Mouse (Mus musculus) midbrain, postnatal 0 days (tissue): Measurements from ENCODE around the gene Card14. TPM values are rescaled to one million over a fixed set of nuclear protein-coding genes. Genes with fewer than 3 reads are reported as not detected.
A peak's percentile ranks its signal among the peaks of the same experiment; 100 is the strongest.

Experiments used
- ATAC-seq: fragments of 200-750 bp; cut with Nextera tagmentation; 2 replicates; pipeline ENCODE4 v1.8.0; 2017; ENCODE audit warnings: moderate number of reproducible peaks, mild to moderate bottlenecking, moderate TSS enrichment, moderate library complexity; ENCODE audit not compliant: low FRiP score
- DNase-seq: peaks from one replicate; pipeline ENCODE4 v3.0.0-alpha.2; 2015; ENCODE audit warnings: low spot score
- H3K27ac ChIP-seq: fragments of 300-500 bp; sonication (generic); 2 replicates; pipeline ENCODE4 v1.5.1; 2014; ENCODE audit warnings: low read depth, mild to moderate bottlenecking, low read length, mixed read lengths
- H3K27me3 ChIP-seq: fragments of 300-500 bp; sonication (generic); 2 replicates; pipeline ENCODE4 v1.6.1; 2014; ENCODE audit warnings: low read length, control low read depth, mixed read lengths; ENCODE audit not compliant: insufficient read depth
- H3K36me3 ChIP-seq: fragments of 300-500 bp; sonication (generic); 2 replicates; pipeline ENCODE4 v1.6.1; 2014; ENCODE audit warnings: low read length, control low read depth, mixed read lengths; ENCODE audit not compliant: insufficient read depth
- H3K4me1 ChIP-seq: fragments of 300-500 bp; sonication (generic); 2 replicates; pipeline ENCODE4 v1.6.1; 2014; ENCODE audit warnings: mild to moderate bottlenecking, control low read depth, antibody characterized with exemption, low read length, mixed read lengths; ENCODE audit not compliant: insufficient read depth
- H3K4me2 ChIP-seq: fragments of 300-500 bp; sonication (generic); 2 replicates; pipeline ENCODE4 v1.6.1; 2014; ENCODE audit warnings: low read depth, mild to moderate bottlenecking, low read length, mixed read lengths; ENCODE audit not compliant: poor library complexity, severe bottlenecking
- H3K4me3 ChIP-seq: fragments of 300-500 bp; sonication (generic); 2 replicates; pipeline ENCODE4 v1.5.1; 2014; ENCODE audit warnings: low read depth, mild to moderate bottlenecking, low read length, moderate library complexity
- H3K9ac ChIP-seq: fragments of 300-500 bp; sonication (generic); replicated peaks from 2 replicates; pipeline ENCODE4 v1.6.1; 2014; ENCODE audit warnings: mild to moderate bottlenecking, low read length, moderate library complexity, mixed read lengths; ENCODE audit not compliant: poor library complexity, severe bottlenecking
- H3K9me3 ChIP-seq: fragments of 300-500 bp; sonication (generic); 2 replicates; pipeline ENCODE4 v1.6.1; 2016; ENCODE audit warnings: low read length, control low read depth
- CTCF ChIP-seq: IDR thresholded peaks from 2 replicates; pipeline ENCODE4 v1.5.1; 2016; ENCODE audit warnings: antibody characterized with exemption, mild to moderate bottlenecking
- WGBS: fragments of 180-500 bp; shearing (Covaris S2); extraction: QIAGEN DNeasy Blood & Tissue Kit; methylation state at CpG from one replicate; pipeline ENCODE4 v1.1.7; 2014; 5-methylcytosine and 5-hydroxymethylcytosine counted together
- polyA plus RNA-seq: library from polyadenylated mRNA; unstranded; fragments of >200 nt; fragmentation: Nextera tagmentation; extraction: Ambion mirVana; gene quantifications from 2 replicates; pipeline ENCODE4 v1.2.1, GENCODE M21; 2015
- total RNA-seq: library from RNA; depleted of rRNA; stranded (reverse); fragments of >200 nt; gene quantifications from 2 replicates; pipeline ENCODE4 v1.2.3, GENCODE M21; 2014

Card14 gene
- total and polyA plus RNA-seq, 2 experiments from 2014 or later = 0.59 to 0.77 TPM

GRCm38 (mm10) chr11:119299391-119300245, 8.0 kb upstream of the Card14 start, which contains the start of gene Eif4a3:
Eif4a3 (minus strand) TSS chr11:119300089.
- H3K27me3 ChIP-seq = no peaks in the 10 kb centered on the region
- H3K36me3 ChIP-seq = peaks cover 22% of the 10 kb centered on the region
- under 1% methylated on average over 89 of the region's 89 CpGs for WGBS
- ATAC-seq (peak; percentile 95), DNase-seq (peak; percentile 98)
- peaks cover 3% of the 10 kb centered on the region; the same call in 1 of the 2 replicates for H3K4me1 ChIP-seq
- H3K27ac ChIP-seq = peak within 1 kb of the TSS; percentile 94
- H3K4me2 ChIP-seq = peak within 1 kb of the TSS; percentile 70
- no peaks in the 10 kb centered on the region for H3K9me3 ChIP-seq
- peak within 1 kb of the TSS; percentile 92 for H3K9ac ChIP-seq
- no peak for TF ChIP-seq CTCF
- peak within 1 kb of the TSS; percentile 93 for H3K4me3 ChIP-seq

GRCm38 (mm10) chr11:119300246-119300935, 7.2 kb upstream of the Card14 start:
- H3K4me3 ChIP-seq = peak overlapping the region; percentile 93
- no peaks in the 10 kb centered on the region for H3K27me3 ChIP-seq
- H3K9ac ChIP-seq = peak overlapping the region; percentile 92
- ATAC-seq = no peak
- peaks cover 16% of the 10 kb centered on the region for H3K36me3 ChIP-seq
- peak overlapping the region; percentile 70 for H3K4me2 ChIP-seq
- H3K4me1 ChIP-seq = peaks cover 3% of the 10 kb centered on the region; the same call in 1 of the 2 replicates
- TF ChIP-seq CTCF = peak; percentile 47
- peak; percentile 14 for DNase-seq
- H3K27ac ChIP-seq = peak overlapping the region; percentile 94
- no peaks in the 10 kb centered on the region for H3K9me3 ChIP-seq
- 1% methylated on average over 29 of the region's 31 CpGs for WGBS

- WGBS = 36% methylated on average over 2 of the region's 2 CpGs
- H3K9ac ChIP-seq = no peak overlapping the region
- ATAC-seq = no peak
These were observed 6.6 kb upstream of the Card14 start for GRCm38 (mm10) chr11:119300986-119301385.

GRCm38 (mm10) chr11:119304904-119305712, 2.5 kb upstream of the Card14 start:
- no peaks in the 10 kb centered on the region for H3K36me3 ChIP-seq
- H3K9ac ChIP-seq = no peak overlapping the region
- no peaks in the 10 kb centered on the region for H3K4me1 ChIP-seq
- H3K4me3 ChIP-seq = no peak overlapping the region
- 50% methylated on average over 16 of the region's 16 CpGs for WGBS
- ATAC-seq = no peak
- DNase-seq = peak; percentile 68
- H3K4me2 ChIP-seq = no peak overlapping the region
- no peaks in the 10 kb centered on the region for H3K9me3 ChIP-seq
- H3K27ac ChIP-seq = no peak overlapping the region
- peak; percentile 88 for TF ChIP-seq CTCF
- H3K27me3 ChIP-seq = no peaks in the 10 kb centered on the region

More at GRCm38 (mm10) chr11:119300986-119301385, 6.6 kb upstream of the Card14 start:
- no peak for DNase-seq
- no peaks in the 10 kb centered on the region for H3K9me3 ChIP-seq
- H3K4me3 ChIP-seq = peak overlapping the region; percentile 93
- peak overlapping the region; percentile 70 for H3K4me2 ChIP-seq
- H3K27me3 ChIP-seq = no peaks in the 10 kb centered on the region
- H3K27ac ChIP-seq = no peak overlapping the region
- TF ChIP-seq CTCF = no peak
- peaks cover 11% of the 10 kb centered on the region for H3K36me3 ChIP-seq
- peaks cover 3% of the 10 kb centered on the region; the same call in 1 of the 2 replicates for H3K4me1 ChIP-seq

- Histone ChIP-seq H3K4me3 (no peak overlapping the region), H3K9ac (no peak overlapping the region), H3K36me3 (no peaks in the 10 kb centered on the region), H3K27ac (no peak overlapping the region), H3K27me3 (no peaks in the 10 kb centered on the region; the same call in 1 of the 2 replicates), H3K9me3 (no peaks in the 10 kb centered on the region), H3K4me2 (no peak overlapping the region), H3K4me1 (no peaks in the 10 kb centered on the region)
- 0 out of 2 replicates have a peak, but pooled peaks have one; percentile 5 for TF ChIP-seq CTCF
- DNase-seq (no peak), ATAC-seq (no peak)
- 65% methylated on average over 13 of the region's 13 CpGs for WGBS
These were observed 558 bp upstream of the Card14 start for GRCm38 (mm10) chr11:119306762-119307657.
